Mouse (Mus musculus): ENCODE measurements at regions not wholly inside any gene's neighbourhood (a gene's known extent, or its start where the extent isn't known, plus 50 kb on each side); places are given as distances from the start of the nearest gene placed in this dataset.

DNA sequence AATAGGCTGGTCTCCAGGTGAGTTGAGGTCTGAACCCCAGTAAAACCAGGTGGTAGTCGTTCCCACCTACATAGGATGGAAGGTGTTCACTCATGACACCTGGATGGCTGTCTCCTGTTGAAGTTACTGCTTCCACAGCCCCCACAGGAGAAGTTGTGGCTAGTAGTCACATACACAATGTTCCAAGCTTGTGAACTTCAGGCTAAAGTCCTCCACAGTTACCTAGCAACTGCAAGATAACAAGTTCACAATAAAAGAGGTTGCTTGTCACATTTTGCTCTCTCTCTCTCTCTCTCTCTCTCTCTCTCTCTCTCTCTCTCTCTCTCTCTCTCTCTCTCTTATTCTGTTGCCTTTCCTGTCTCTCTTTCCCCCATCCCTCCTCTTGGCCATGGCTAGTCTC lies 202.6 kb downstream of the Adam6a start:
- TF ChIP-seq POLR2A (IDR thresholded peaks at IDR 0.05; ENCODE audit: borderline replicate concordance, extremely low read depth, low read depth, low read length) (no peak), CTCF (IDR thresholded peaks at IDR 0.05; ENCODE audit: insufficient read depth, low read length) (no peak)

Data from lung, adult 2 months (tissue).